Mouse (Mus musculus) heart, adult 11 months (tissue): Measurements from ENCODE around the gene Cdk5.

Source experiments
- DNase-seq: peaks from one replicate; pipeline ENCODE4 v3.0.0; 2022

The Cdk5 gene

GRCm38 (mm10) chr5:24427981-24428402 is 4.7 kb upstream of the Cdk5 start:
- DNase-seq, result peak; percentile 90

- DNase-seq, result peak; percentile 92
Measured at GRCm38 (mm10) chr5:24427285-24427633, 3.9 kb upstream of the Cdk5 start.

GRCm38 (mm10) chr5:24426556-24427284 is 3.4 kb upstream of the Cdk5 start:
- peak; percentile 94 for DNase-seq

GRCm38 (mm10) chr5:24426037-24426432 is 2.7 kb upstream of the Cdk5 start:
- DNase-seq, result peak; percentile 97

GRCm38 (mm10) chr5:24425421-24426036 is 2.2 kb upstream of the Cdk5 start:
- no peak for DNase-seq

GRCm38 (mm10) chr5:24424861-24425411 is 1.6 kb upstream of the Cdk5 start:
- DNase-seq, result peak; percentile 99

GRCm38 (mm10) chr5:24424004-24424781 is 863 bp upstream of the Cdk5 start:
- no peak for DNase-seq

GRCm38 (mm10) chr5:24420381-24420780 is 2.9 kb downstream of the Cdk5 start:
- peak; percentile 91 for DNase-seq

- peak; percentile 90 for DNase-seq
Measured at GRCm38 (mm10) chr5:24417587-24417986, 5.7 kb downstream of the Cdk5 start.

GRCm38 (mm10) chr5:24416222-24416736 is 7.1 kb downstream of the Cdk5 start:
- DNase-seq, result peak; percentile 96

GRCm38 (mm10) chr5:24413938-24414337 is 9.4 kb downstream of the Cdk5 start:
- DNase-seq, result peak; percentile 90

- no peak for DNase-seq
Measured at GRCm38 (mm10) chr5:24413042-24413693, 10.2 kb downstream of the Cdk5 start, which contains the start of gene Asic3. Asic3 (plus strand) TSS chr5:24413392.

- DNase-seq, result no peak
Measured at GRCm38 (mm10) chr5:24412063-24412462, 11.3 kb downstream of the Cdk5 start.

- no peak for DNase-seq
Measured at GRCm38 (mm10) chr5:24409466-24409865, 13.9 kb downstream of the Cdk5 start.

GRCm38 (mm10) chr5:24408651-24409050 is 14.7 kb downstream of the Cdk5 start:
- peak; percentile 92 for DNase-seq

GRCm38 (mm10) chr5:24405389-24405876 is 17.9 kb downstream of the Cdk5 start:
- no peak for DNase-seq

GRCm38 (mm10) chr5:24404594-24405360 is 18.6 kb downstream of the Cdk5 start:
- no peak for DNase-seq

GRCm38 (mm10) chr5:24401969-24402368 is 21.4 kb downstream of the Cdk5 start:
- DNase-seq, result no peak

GRCm38 (mm10) chr5:24400911-24401605 is 22.3 kb downstream of the Cdk5 start:
- DNase-seq, result peak; percentile 91

GRCm38 (mm10) chr5:24400362-24400761 is 23.0 kb downstream of the Cdk5 start:
- peak; percentile 90 for DNase-seq

GRCm38 (mm10) chr5:24399686-24400085 is 23.6 kb downstream of the Cdk5 start:
- DNase-seq, result no peak
